Mouse (Mus musculus): ENCODE results near the gene Tet1. TPM values are rescaled to one million over a fixed set of nuclear protein-coding genes. Genes with fewer than 3 reads are reported as not detected.

Tet1 gene
- 19.0 TPM for total RNA-seq (2023)

DNA sequence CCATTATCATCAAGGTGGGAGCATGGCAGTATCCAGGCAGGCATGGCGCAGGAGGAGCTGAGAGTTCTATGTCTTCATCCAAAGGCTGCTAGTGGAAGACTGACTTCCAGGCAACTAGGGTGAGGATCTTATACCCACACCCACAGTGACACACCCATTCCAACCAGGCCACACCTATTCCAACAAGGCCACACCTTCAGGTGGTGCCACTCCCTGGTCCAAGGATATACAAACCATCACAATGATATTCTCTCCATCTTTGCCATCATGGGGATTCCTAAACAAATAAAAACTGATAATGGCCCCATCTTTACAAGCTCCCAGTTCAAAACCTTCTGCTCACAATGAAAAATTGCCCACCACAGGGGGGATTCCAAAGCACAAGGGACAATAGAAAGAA lies at the start of gene Tet1:
Gene Tet1, minus strand, starts transcription at position 101 of the 400 bp plus-strand sequence.

GRCm38 (mm10) chr10:62946738-62947471 lies 38.1 kb upstream of the Tet1 start, which contains the start of gene Dna2:
Gene Dna2 (plus strand): TSS chr10:62947026.

DNA sequence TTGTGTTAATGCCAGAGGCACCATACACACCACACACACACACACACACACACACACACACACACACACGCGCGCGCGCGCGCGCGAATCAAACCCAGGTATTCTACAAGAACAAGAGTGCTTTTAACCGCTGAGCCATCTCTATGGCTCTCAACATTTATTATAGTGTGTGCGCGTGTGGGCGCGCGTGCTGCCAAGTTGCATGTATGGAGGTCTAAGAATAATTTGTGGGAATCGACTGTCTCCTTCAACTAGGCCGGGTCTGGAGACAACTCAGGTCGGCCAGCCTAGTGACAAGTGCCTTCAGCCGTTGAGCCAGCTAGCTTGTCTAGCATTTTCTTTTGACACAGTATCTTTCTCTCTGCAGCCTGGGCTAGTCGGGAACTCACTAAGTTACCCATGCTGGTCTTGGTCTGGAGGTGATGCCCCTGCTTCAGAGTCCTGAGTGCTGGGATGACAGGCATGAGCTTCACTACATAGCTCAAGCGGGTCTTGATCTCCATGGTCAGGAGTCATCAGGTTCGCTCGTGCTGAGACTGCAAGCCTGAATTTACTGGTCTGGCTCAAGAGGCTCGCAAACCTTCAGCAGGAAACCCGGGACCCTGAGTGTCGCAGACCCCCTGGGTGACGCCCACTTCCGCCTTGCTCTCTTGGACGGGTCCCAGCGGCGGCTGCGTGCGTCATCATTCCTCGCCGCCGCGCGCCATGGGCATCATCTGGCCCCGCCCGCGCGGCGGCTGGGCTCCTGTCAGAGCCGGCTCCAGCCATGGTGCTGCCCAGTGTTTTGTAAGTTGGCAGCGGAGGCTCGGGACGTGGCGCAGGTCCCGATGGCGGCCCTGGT lies 11.3 kb upstream of the Tet1 start, which contains the start of gene Slc25a16:
Gene Slc25a16, plus strand, starts transcription at position 709 of the 841 bp plus-strand sequence.

DNA sequence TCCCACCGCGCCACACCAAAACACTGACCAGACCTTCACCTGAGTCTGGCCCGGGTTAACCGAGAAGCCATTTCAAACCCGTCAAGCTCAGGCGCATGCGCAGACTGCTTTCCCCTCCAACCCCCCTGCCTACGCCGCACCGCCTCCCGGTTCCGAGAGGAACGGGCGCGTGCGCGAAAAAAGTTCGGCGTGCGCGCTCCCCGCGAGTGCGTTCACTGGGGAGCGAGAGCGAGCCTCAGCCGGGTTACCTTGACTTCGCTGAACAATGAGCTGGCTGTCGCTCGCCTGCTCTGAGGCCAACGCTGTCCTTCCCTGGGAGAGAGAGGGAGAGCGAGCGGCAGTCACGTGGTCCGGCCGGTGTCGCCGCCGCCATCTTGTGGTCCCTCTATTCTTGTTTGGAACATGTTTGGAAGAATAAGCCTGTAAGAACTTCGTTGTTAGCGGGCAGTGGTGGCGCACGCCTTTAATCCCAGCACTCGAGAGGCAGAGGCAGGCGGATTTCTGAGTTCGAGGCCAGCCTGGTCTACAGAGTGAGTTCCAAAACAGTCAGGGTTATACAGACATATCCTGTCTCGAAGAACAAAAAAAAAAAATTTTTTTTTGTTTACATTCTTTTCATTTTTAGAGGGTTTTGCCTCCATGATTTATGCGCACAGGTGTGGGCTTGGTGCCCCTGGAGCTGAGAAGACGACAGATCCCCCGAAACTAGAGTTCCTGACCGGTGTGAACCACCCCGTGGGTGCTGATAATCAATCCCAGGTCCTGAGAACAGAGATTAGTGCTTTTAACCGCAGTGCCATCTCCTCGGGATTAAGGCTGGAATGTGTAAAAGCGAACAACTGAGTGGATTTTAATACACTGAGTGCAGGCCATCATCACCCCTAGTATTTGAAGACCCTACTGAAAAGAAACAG lies 116.4 kb downstream of the Tet1 start, which contains the start of gene Ccar1:
Gene Ccar1, minus strand, starts transcription at position 110 of the 914 bp plus-strand sequence.

Other genes with a start within 250 kb of the Tet1 start
- 0.21 TPM for gene Stox1, start 182.9 kb downstream of the Tet1 start, total RNA-seq (2023)
- 130 TPM for gene Ccar1, start 116.7 kb downstream of the Tet1 start, total RNA-seq (2023)
- 12.5 TPM for gene Slc25a16, start 11.6 kb upstream of the Tet1 start, total RNA-seq (2023)
- gene Dna2, start 38.0 kb upstream of the Tet1 start, total RNA-seq (2023): 1.00 TPM
- gene Rufy2, start 71.2 kb upstream of the Tet1 start, total RNA-seq (2023): 45.6 TPM
- gene Hnrnph3, start 115.2 kb upstream of the Tet1 start, total RNA-seq (2023): 78.8 TPM
- gene Pbld2, start 115.3 kb upstream of the Tet1 start, total RNA-seq (2023): 3.2 TPM
- 1.1 TPM for gene Pbld1, start 151.2 kb upstream of the Tet1 start, total RNA-seq (2023)
- gene Atoh7, start 190.7 kb upstream of the Tet1 start, total RNA-seq (2023): not detected

All from CD4-positive naive resting alpha-beta T cell, adult 76 days (primary cell).